Mouse (Mus musculus) stomach, adult 2 months (tissue): Measurements from ENCODE around the gene Gpx5. TPM values are rescaled to one million over a fixed set of nuclear protein-coding genes. Genes with fewer than 3 reads are reported as not detected.

Experiments
- polyA plus RNA-seq: library from polyadenylated mRNA; depleted of rRNA; stranded (reverse); fragments of >200 nt; gene quantifications from 2 replicates; pipeline ENCODE4 v1.2.3, GENCODE M21; 2012; rRNA removed

Gpx5 gene
- polyA plus RNA-seq = 3.3 TPM in 1 of 2 replicates, not detected in the other

DNA sequence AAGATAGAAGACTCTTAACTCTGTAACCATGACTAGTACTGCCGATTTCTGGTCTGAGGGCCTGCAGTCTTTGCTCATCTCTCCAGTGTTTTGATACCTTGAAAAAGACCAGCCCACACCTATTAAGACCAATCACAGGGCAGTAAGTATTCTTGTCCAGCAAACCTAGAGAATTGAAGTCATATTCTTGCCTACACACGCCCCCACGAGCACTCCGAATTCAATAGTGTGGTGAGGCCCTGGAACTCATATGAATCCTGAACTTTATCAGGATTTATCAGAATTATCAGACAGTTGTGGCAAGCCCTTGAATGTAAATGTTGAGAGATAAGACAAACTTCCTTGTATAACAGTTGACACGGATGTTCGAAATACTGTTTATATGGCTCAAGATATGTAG, at the start of gene Gpx5:
Gene Gpx5, minus strand, starts transcription at position 101 of the 400 bp plus-strand sequence.

GRCm38 (mm10) chr13:21311926-21312325, 19.4 kb upstream of the Gpx5 start, which contains the start of gene Gpx6:
Gene Gpx6 (plus strand): TSS chr13:21312125.

Other genes starting within 250 kb of the Gpx5 start
- not detected in 2 replicates for gene Olfr1370, start 217.8 kb downstream of the Gpx5 start, polyA plus RNA-seq
- gene Olfr1369-ps1, start 181.2 kb downstream of the Gpx5 start, polyA plus RNA-seq = not detected in 2 replicates
- not detected in 2 replicates for gene Olfr263, start 163.1 kb downstream of the Gpx5 start, polyA plus RNA-seq
- gene Olfr1368, start 146.9 kb downstream of the Gpx5 start, polyA plus RNA-seq = not detected in 2 replicates
- 44.4 and 70.6 TPM in 2 replicates for gene Trim27, start 113.3 kb downstream of the Gpx5 start, polyA plus RNA-seq
- gene Gpx6, start 19.4 kb upstream of the Gpx5 start, polyA plus RNA-seq = not detected in 2 replicates
- not detected in 2 replicates for gene Olfr1367, start 54.2 kb upstream of the Gpx5 start, polyA plus RNA-seq
- 0.09 and 0.19 TPM in 2 replicates for gene Zscan12, start 70.1 kb upstream of the Gpx5 start, polyA plus RNA-seq
- 4.7 and 5.7 TPM in 2 replicates for gene Zkscan3, start 110.0 kb upstream of the Gpx5 start, polyA plus RNA-seq
- 0.15 TPM in 1 of 2 replicates, not detected in the other for gene Pgbd1, start 148.3 kb upstream of the Gpx5 start, polyA plus RNA-seq
- gene Zscan26, start 161.0 kb upstream of the Gpx5 start, polyA plus RNA-seq = 0.71 and 1.9 TPM in 2 replicates
- gene Nkapl, start 175.8 kb upstream of the Gpx5 start, polyA plus RNA-seq = 0.08 and 0.15 TPM in 2 replicates
- 0.05 and 0.26 TPM in 2 replicates for gene Zkscan4, start 186.2 kb upstream of the Gpx5 start, polyA plus RNA-seq
- gene Gm10065, start 186.7 kb upstream of the Gpx5 start, polyA plus RNA-seq = not detected in 2 replicates
- gene AK157302, start 202.5 kb upstream of the Gpx5 start, polyA plus RNA-seq = not detected in 2 replicates
- gene Gm11273, start 208.7 kb upstream of the Gpx5 start, polyA plus RNA-seq = 17.8 and 21.1 TPM in 2 replicates
- 0.41 and 0.57 TPM in 2 replicates for gene Zkscan8, start 238.4 kb upstream of the Gpx5 start, polyA plus RNA-seq